Comparison of ENCODE assay signal across 10 mouse cellular contexts in the genomic region with DNA sequence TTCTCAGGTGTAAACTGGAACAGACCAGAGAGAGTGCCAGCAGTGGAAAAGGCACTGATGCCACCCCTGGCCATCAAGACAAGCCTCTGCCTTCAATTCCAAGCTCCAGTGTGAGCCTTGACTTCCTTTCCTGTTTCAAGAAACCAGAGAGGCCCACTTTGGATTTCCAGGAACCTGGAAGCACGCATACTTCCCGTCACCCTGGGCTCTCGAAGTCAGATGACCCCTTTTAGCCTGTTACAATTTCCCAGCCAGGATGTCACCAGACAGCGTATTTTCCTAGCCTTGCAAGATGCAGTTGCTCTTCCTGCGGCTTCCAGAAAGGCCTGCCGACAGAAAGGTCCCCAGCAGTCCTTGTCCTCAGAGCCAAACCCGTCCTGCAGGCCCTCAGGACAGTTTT.
A peak's percentile ranks its signal among the peaks of the same experiment; 100 is the strongest.
DNase-seq lines count a peak whose midpoint lies in the region; ATAC-seq lines count a peak whose summit lies in the region.
"Had no signal": no experiment of that assay in that cellular context is flagged by ENCODE, and none has a peak within 500 bp of the region (broad histone marks: within the 10 kb centered on the region; RNA-seq: fewer than 3 reads in every experiment).

No protein-coding gene starts in this region.

- ATAC-seq in heart, embryonic 14.5 days (ENCODE audit: insufficient number of reproducible peaks, insufficient read depth, low FRiP score, low read depth): no peak
- 0 out of 2 replicates have a peak, but pooled peaks have one; percentile 30 for ATAC-seq in liver, embryonic 16.5 days (ENCODE audit: low read depth)
- no peak for ATAC-seq in embryonic facial prominence, embryonic 11.5 days (replicated peaks; ENCODE audit: insufficient number of reproducible peaks, low FRiP score, low TSS enrichment, low read depth)
- no peak for ATAC-seq in hindbrain, embryonic 13.5 days (ENCODE audit: low FRiP score)
- no peak for ATAC-seq in frontal cortex, adult (ENCODE audit: low TSS enrichment)

- H3K9ac ChIP-seq in heart, embryonic 14.5 days (ENCODE audit: low read length): peak overlapping the region; percentile 1; the same call in 1 of the 2 replicates
- H3K9ac ChIP-seq in liver, embryonic 16.5 days (ENCODE audit: low read depth, low read length): no peak overlapping the region
- 0 out of 2 replicates have a peak overlapping the region, but pooled peaks have one; percentile 13 for H3K9ac ChIP-seq in embryonic facial prominence, embryonic 11.5 days (replicated peaks; ENCODE audit: low read length)
- no peak overlapping the region for H3K9ac ChIP-seq in hindbrain, embryonic 13.5 days

- H3K27me3 ChIP-seq in heart, embryonic 14.5 days (ENCODE audit: control insufficient read depth, insufficient read depth, low read length): no peaks in the 10 kb centered on the region
- H3K27me3 ChIP-seq in liver, embryonic 16.5 days (ENCODE audit: control insufficient read depth, insufficient read depth, low read depth, low read length): no peaks in the 10 kb centered on the region; the same call in 1 of the 2 replicates
- no peaks in the 10 kb centered on the region for H3K27me3 ChIP-seq in embryonic facial prominence, embryonic 11.5 days (ENCODE audit: control insufficient read depth, insufficient read depth, low read length)
- peaks cover 86% of the 10 kb centered on the region for H3K27me3 ChIP-seq in hindbrain, embryonic 13.5 days

- WGBS in heart, embryonic 14.5 days: 47% methylated on average over 7 of the region's 7 CpGs
- WGBS in liver, embryonic 16.5 days (ENCODE audit: insufficient replicate concordance): 32% methylated on average over 7 of the region's 7 CpGs
- WGBS in embryonic facial prominence, embryonic 11.5 days: 14% methylated on average over 7 of the region's 7 CpGs
- 37% methylated on average over 7 of the region's 7 CpGs for WGBS in hindbrain, embryonic 13.5 days

- H3K36me3 ChIP-seq in heart, embryonic 14.5 days (ENCODE audit: control insufficient read depth, insufficient read depth, low read length): no peaks in the 10 kb centered on the region
- no peaks in the 10 kb centered on the region for H3K36me3 ChIP-seq in liver, embryonic 16.5 days (ENCODE audit: control insufficient read depth, insufficient read depth)
- H3K36me3 ChIP-seq in embryonic facial prominence, embryonic 11.5 days (replicated peaks; ENCODE audit: control insufficient read depth, insufficient read depth, low read depth, low read length): no peaks in the 10 kb centered on the region
- H3K36me3 ChIP-seq in hindbrain, embryonic 13.5 days: no peaks in the 10 kb centered on the region

- DNase-seq in heart, adult 18-20 months: no peak
- no peak for DNase-seq in liver
- peak; percentile 32 for DNase-seq in embryonic facial prominence, embryonic 11.5 days (ENCODE audit: low spot score)
- no peak for DNase-seq in adrenal gland, adult 8-10 months
- DNase-seq: adrenal gland, postnatal 10 days; lung, postnatal 4 days had no signal

- peaks cover 12 to 14% of the 10 kb centered on the region in 2 experiments; a peak in 3 of 4 replicates for H3K4me1 ChIP-seq in heart, embryonic 14.5 days (ENCODE audit: control insufficient read depth in 2 of 2, insufficient read depth in 2 of 2, low read length in 2 of 2)
- H3K4me1 ChIP-seq in liver, embryonic 16.5 days (ENCODE audit: control insufficient read depth, low read depth, low read length): peaks cover 5% of the 10 kb centered on the region; the same call in 1 of the 2 replicates
- H3K4me1 ChIP-seq in embryonic facial prominence, embryonic 11.5 days (ENCODE audit: control insufficient read depth, insufficient read depth, low read length): peaks cover 5% of the 10 kb centered on the region
- peaks cover 36% of the 10 kb centered on the region for H3K4me1 ChIP-seq in hindbrain, embryonic 13.5 days (replicated peaks)

- H3K4me2 ChIP-seq in heart, embryonic 14.5 days (ENCODE audit: low read length): 0 out of 2 replicates have a peak overlapping the region, but pooled peaks have one; percentile 21
- no peak overlapping the region for H3K4me2 ChIP-seq in liver, embryonic 16.5 days (ENCODE audit: low read depth, low read length)
- no peak overlapping the region for H3K4me2 ChIP-seq in embryonic facial prominence, embryonic 11.5 days (ENCODE audit: low read depth, low read length)
- no peak overlapping the region for H3K4me2 ChIP-seq in hindbrain, embryonic 13.5 days

- no peaks in the 10 kb centered on the region for H3K9me3 ChIP-seq in heart, embryonic 14.5 days (ENCODE audit: control insufficient read depth, low read length)
- no peaks in the 10 kb centered on the region for H3K9me3 ChIP-seq in liver, embryonic 16.5 days (replicated peaks; ENCODE audit: control insufficient read depth, low read length)
- no peaks in the 10 kb centered on the region for H3K9me3 ChIP-seq in embryonic facial prominence, embryonic 11.5 days (replicated peaks; ENCODE audit: control insufficient read depth, low read length)
- H3K9me3 ChIP-seq in hindbrain, embryonic 13.5 days: no peaks in the 10 kb centered on the region

- H3K4me3 ChIP-seq in heart, embryonic 14.5 days (ENCODE audit: control insufficient read depth in 1 of 2, insufficient read depth in 1 of 2, low read depth in 1 of 2, low read length in 2 of 2): no peak overlapping the region
- H3K4me3 ChIP-seq in liver, embryonic 16.5 days (ENCODE audit: low read depth, low read length): no peak overlapping the region
- H3K4me3 ChIP-seq in embryonic facial prominence, embryonic 11.5 days (ENCODE audit: low read depth, low read length): no peak overlapping the region
- H3K4me3 ChIP-seq in hindbrain, embryonic 13.5 days: no peak overlapping the region

- peak overlapping the region in 1 of 2 experiments; percentile 55; a peak in 1 of 4 replicates for H3K27ac ChIP-seq in heart, embryonic 14.5 days (replicated peaks in 1 of 2; ENCODE audit: control insufficient read depth in 1 of 2, insufficient read depth in 1 of 2, low read depth in 2 of 2, low read length in 2 of 2)
- H3K27ac ChIP-seq in liver, embryonic 16.5 days (ENCODE audit: low read length): 0 out of 2 replicates have a peak overlapping the region, but pooled peaks have one; percentile 3
- no peak overlapping the region for H3K27ac ChIP-seq in embryonic facial prominence, embryonic 11.5 days (replicated peaks; ENCODE audit: low read depth, low read length)
- H3K27ac ChIP-seq in hindbrain, embryonic 13.5 days: 0 out of 2 replicates have a peak overlapping the region, but pooled peaks have one; percentile 18

Comparison
In these comparisons a context has a peak if more than half of its experiments do, and no peak if none do; other contexts are left out.
1. H3K9ac ChIP-seq: peak in heart, embryonic 14.5 days (single experiment) and embryonic facial prominence, embryonic 11.5 days (single experiment); none in liver, embryonic 16.5 days (single experiment) and hindbrain, embryonic 13.5 days (single experiment).